Mouse (Mus musculus) lung, embryonic 14.5 days (tissue): ENCODE results near the gene Galnt12. TPM values are rescaled to one million over a fixed set of nuclear protein-coding genes. Genes with fewer than 3 reads are reported as not detected.

Experiments
- ATAC-seq: fragments of 200-750 bp; cut with Nextera tagmentation; 2 replicates; pipeline ENCODE4 v1.8.0; 2017; ENCODE audit warnings: mild to moderate bottlenecking, moderate TSS enrichment, moderate library complexity; ENCODE audit not compliant: insufficient read depth
- DNase-seq: peaks from one replicate; pipeline ENCODE4 v3.0.0-alpha.2; 2015
- H3K27ac ChIP-seq: fragments of 300-500 bp; sonication (generic); 2 replicates; pipeline ENCODE4 v1.5.1; 2014; ENCODE audit warnings: low read depth, mild to moderate bottlenecking, moderate library complexity
- H3K27me3 ChIP-seq: fragments of 300-500 bp; sonication (generic); 2 replicates; pipeline ENCODE4 v1.6.1; 2014; ENCODE audit warnings: low read length, control low read depth; ENCODE audit not compliant: insufficient read depth
- H3K36me3 ChIP-seq: fragments of 300-500 bp; sonication (generic); 2 replicates; pipeline ENCODE4 v1.6.1; 2014; ENCODE audit warnings: control low read depth; ENCODE audit not compliant: insufficient read depth
- H3K4me1 ChIP-seq: fragments of 300-500 bp; sonication (generic); 2 replicates; pipeline ENCODE4 v1.6.1; 2014; ENCODE audit warnings: antibody characterized with exemption, control low read depth; ENCODE audit not compliant: insufficient read depth
- H3K4me2 ChIP-seq: fragments of 300-500 bp; sonication (generic); 2 replicates; pipeline ENCODE4 v1.6.1; 2014; ENCODE audit warnings: mild to moderate bottlenecking
- H3K4me3 ChIP-seq: fragments of 300-500 bp; sonication (generic); 2 replicates; pipeline ENCODE4 v1.5.1; 2014; ENCODE audit warnings: low read depth, low read length
- H3K9ac ChIP-seq: fragments of 300-500 bp; sonication (generic); 2 replicates; pipeline ENCODE4 v1.6.1; 2014
- H3K9me3 ChIP-seq: fragments of 300-500 bp; sonication (generic); 2 replicates; pipeline ENCODE4 v1.6.1; 2016; ENCODE audit warnings: low read depth, low read length, control low read depth
- CTCF ChIP-seq: IDR thresholded peaks from 2 replicates; pipeline ENCODE4 v1.5.1; 2016; ENCODE audit warnings: antibody characterized with exemption, low read depth
- WGBS: fragments of 180-500 bp; shearing (Covaris S2); extraction: QIAGEN DNeasy Blood & Tissue Kit; methylation state at CpG from one replicate; pipeline ENCODE4 v1.1.7; 2014; 5-methylcytosine and 5-hydroxymethylcytosine counted together
- polyA plus RNA-seq: library from polyadenylated mRNA; unstranded; fragments of >200 nt; fragmentation: Nextera tagmentation; extraction: Ambion mirVana; gene quantifications from 2 replicates; pipeline ENCODE4 v1.2.1, GENCODE M21; 2014

Galnt12 gene
- polyA plus RNA-seq, 1 experiment from 2014 or later: 5.1 TPM

GRCm38 (mm10) chr4:47129572-47129971 lies 37.9 kb downstream of the Galnt12 start:
- Histone ChIP-seq H3K27me3 (no peaks in the 10 kb centered on the region), H3K27ac (no peak overlapping the region)

GRCm38 (mm10) chr4:47130111-47131050 lies 38.7 kb downstream of the Galnt12 start:
- DNase-seq (no peak), ATAC-seq (no peak)
- H3K4me2 ChIP-seq: no peak overlapping the region
- H3K4me1 ChIP-seq: no peaks in the 10 kb centered on the region
- H3K4me3 ChIP-seq: no peak overlapping the region
- no peak overlapping the region for H3K27ac ChIP-seq
- 76% methylated on average over 8 of the region's 8 CpGs for WGBS
- no peaks in the 10 kb centered on the region for H3K9me3 ChIP-seq
- H3K9ac ChIP-seq: no peak overlapping the region
- no peak for TF ChIP-seq CTCF
- H3K27me3 ChIP-seq: no peaks in the 10 kb centered on the region
- no peaks in the 10 kb centered on the region for H3K36me3 ChIP-seq

More at GRCm38 (mm10) chr4:47129572-47129971, 37.9 kb downstream of the Galnt12 start:
- H3K4me3 ChIP-seq: no peak overlapping the region
- H3K4me2 ChIP-seq: no peak overlapping the region
- no peaks in the 10 kb centered on the region for H3K9me3 ChIP-seq
- no peak overlapping the region for H3K9ac ChIP-seq
- no peaks in the 10 kb centered on the region for H3K36me3 ChIP-seq
- 72% methylated on average over 4 of the region's 4 CpGs for WGBS
- DNase-seq: no peak
- TF ChIP-seq CTCF: no peak
- no peak for ATAC-seq
- no peaks in the 10 kb centered on the region for H3K4me1 ChIP-seq

DNA sequence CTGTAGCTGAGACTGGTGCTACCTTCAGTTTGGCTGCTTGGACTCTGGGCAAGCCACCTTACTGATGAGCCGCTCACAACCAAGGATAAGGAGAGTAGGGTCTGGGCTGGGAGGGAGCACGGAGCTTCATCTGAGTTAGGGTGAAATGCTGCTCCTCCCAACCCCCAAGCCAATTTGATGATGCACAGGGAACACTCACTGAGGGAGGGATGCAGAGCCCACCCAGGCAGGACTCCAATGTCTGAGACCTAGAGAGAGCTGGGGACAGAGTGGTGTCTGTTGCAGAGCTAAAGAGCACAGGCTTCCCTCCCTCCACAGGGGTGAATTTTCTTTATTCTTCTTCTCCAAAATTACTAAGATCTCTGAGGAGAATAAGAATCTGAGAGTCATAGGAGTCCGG lies 40.2 kb downstream of the Galnt12 start:
- no peak for DNase-seq
- no peak overlapping the region for H3K4me2 ChIP-seq
- no peaks in the 10 kb centered on the region for H3K36me3 ChIP-seq
- 86% methylated on average over 3 of the region's 3 CpGs for WGBS
- no peak overlapping the region for H3K27ac ChIP-seq
- H3K9me3 ChIP-seq: no peaks in the 10 kb centered on the region
- ATAC-seq: no peak
- no peaks in the 10 kb centered on the region for H3K4me1 ChIP-seq
- TF ChIP-seq CTCF: no peak
- no peaks in the 10 kb centered on the region for H3K27me3 ChIP-seq
- H3K4me3 ChIP-seq: no peak overlapping the region
- H3K9ac ChIP-seq: no peak overlapping the region

GRCm38 (mm10) chr4:47132413-47132812 lies 40.7 kb downstream of the Galnt12 start:
- Histone ChIP-seq H3K9me3 (no peaks in the 10 kb centered on the region), H3K4me1 (no peaks in the 10 kb centered on the region), H3K27me3 (no peaks in the 10 kb centered on the region), H3K9ac (no peak overlapping the region), H3K4me2 (no peak overlapping the region), H3K27ac (no peak overlapping the region), H3K36me3 (no peaks in the 10 kb centered on the region), H3K4me3 (no peak overlapping the region)
- no peak for DNase-seq
- ATAC-seq: no peak
- no peak for TF ChIP-seq CTCF
- 54% methylated on average over 3 of the region's 3 CpGs for WGBS

DNA sequence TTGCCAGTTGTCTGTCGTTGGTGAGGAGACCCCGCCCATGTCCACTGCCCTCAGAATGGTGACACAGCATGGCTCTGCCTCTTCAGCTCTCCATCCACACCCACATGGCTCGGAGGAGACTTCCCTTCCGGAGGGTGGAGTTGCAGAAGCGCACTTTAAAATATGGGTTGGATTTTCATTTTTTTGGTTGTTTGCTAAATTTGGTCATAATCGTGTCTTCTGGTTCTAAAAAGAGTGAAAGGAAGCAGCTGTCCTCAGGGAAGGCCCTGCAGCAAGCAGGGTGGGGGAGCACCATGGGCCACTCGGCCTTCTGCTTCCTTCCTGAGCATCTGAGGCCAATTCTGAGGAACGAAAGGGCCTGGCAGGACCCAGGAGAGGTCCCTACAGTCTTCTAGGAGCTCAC lies 45.0 kb downstream of the Galnt12 start:
- peaks cover 13% of the 10 kb centered on the region for H3K4me1 ChIP-seq
- DNase-seq: peak; percentile 10
- H3K27ac ChIP-seq: no peak overlapping the region
- no peak overlapping the region for H3K4me2 ChIP-seq
- H3K9ac ChIP-seq: no peak overlapping the region
- H3K36me3 ChIP-seq: no peaks in the 10 kb centered on the region
- 67% methylated on average over 8 of the region's 8 CpGs for WGBS
- ATAC-seq: no peak
- H3K9me3 ChIP-seq: no peaks in the 10 kb centered on the region
- no peaks in the 10 kb centered on the region for H3K27me3 ChIP-seq
- no peak for TF ChIP-seq CTCF
- no peak overlapping the region for H3K4me3 ChIP-seq

DNA sequence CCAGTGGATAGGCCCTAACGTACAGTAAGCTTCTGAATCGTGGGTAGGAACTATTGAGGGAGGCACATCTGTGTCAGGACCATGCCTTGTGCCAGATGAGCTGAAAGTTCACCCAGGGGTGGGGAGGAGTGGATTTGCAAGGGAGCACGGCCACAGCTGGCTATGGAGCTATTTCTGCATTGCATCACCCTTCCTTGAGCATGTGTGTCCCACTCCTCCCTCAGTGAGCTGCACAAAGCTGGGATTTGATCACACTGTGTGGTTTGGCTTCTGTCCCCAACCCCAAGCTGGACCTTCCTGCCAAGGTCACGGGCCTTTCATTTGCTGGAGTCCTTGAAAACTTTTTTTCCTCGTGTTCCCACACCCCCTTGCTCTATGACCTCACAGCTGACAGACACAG lies 45.8 kb downstream of the Galnt12 start:
- DNase-seq (no peak), ATAC-seq (no peak)
- no peaks in the 10 kb centered on the region for H3K27me3 ChIP-seq
- 63% methylated on average over 5 of the region's 5 CpGs for WGBS
- no peak overlapping the region for H3K4me3 ChIP-seq
- TF ChIP-seq CTCF: no peak
- peaks cover 13% of the 10 kb centered on the region for H3K4me1 ChIP-seq
- H3K9ac ChIP-seq: no peak overlapping the region
- no peak overlapping the region for H3K27ac ChIP-seq
- H3K4me2 ChIP-seq: no peak overlapping the region
- H3K36me3 ChIP-seq: no peaks in the 10 kb centered on the region
- no peaks in the 10 kb centered on the region for H3K9me3 ChIP-seq

DNA sequence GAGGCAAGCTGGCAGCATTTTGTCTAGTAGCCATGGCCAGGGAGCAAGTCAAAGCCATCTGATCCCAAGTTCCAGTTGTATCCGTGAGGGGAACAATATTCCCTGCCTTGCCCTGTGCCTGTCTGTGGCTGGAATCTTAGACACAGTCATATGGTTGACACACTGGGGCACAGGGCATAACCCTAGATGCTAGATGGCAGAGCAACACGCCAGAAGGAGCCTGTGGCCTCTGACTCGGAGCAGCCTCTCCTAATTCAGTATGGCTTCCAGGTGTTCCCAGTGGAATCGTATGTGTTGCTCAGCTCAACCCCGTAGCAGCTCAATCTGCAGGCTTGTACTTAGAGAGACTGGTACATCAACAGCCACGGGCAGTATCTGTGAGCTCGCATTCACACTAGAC lies 46.7 kb downstream of the Galnt12 start:
- DNase-seq (no peak), ATAC-seq (no peak)
- Histone ChIP-seq H3K4me2 (no peak overlapping the region), H3K27me3 (no peaks in the 10 kb centered on the region), H3K4me3 (no peak overlapping the region), H3K36me3 (no peaks in the 10 kb centered on the region), H3K9me3 (no peaks in the 10 kb centered on the region), H3K27ac (no peak overlapping the region; the same call in 1 of the 2 replicates), H3K9ac (no peak overlapping the region), H3K4me1 (peaks cover 13% of the 10 kb centered on the region)
- 70% methylated on average over 7 of the region's 7 CpGs for WGBS
- TF ChIP-seq CTCF: no peak
